ENCODE assay signal across 7 mouse cellular contexts in genomic region chr2:26507481-26507886, GRCm38 (mm10). TPM values are rescaled to one million over a fixed set of nuclear protein-coding genes. Genes with fewer than 3 reads are reported as not detected.
DNase-seq lines count a peak whose midpoint lies in the region; ATAC-seq and TF ChIP-seq lines count a peak whose summit lies in the region.

No protein-coding gene starts in this region.

- H3K4me3 ChIP-seq in ES-E14 (ENCODE audit: insufficient read depth in 1 of 2, low read depth in 1 of 2, low read length in 2 of 2, poor library complexity in 1 of 2, severe bottlenecking in 1 of 2), result no peak overlapping the region
- H3K4me3 ChIP-seq in forebrain, postnatal 0 days (ENCODE audit: low read depth, low read length), result no peak overlapping the region
- H3K4me3 ChIP-seq in hindbrain, embryonic 13.5 days, result no peak overlapping the region
- no peak overlapping the region for H3K4me3 ChIP-seq in liver, adult 2 months (ENCODE audit: insufficient read depth, low read depth, low read length)

- peak overlapping the region; percentile 54; the same call in 1 of the 2 replicates for H3K27ac ChIP-seq in ES-E14 (ENCODE audit: insufficient read depth, low read depth, low read length, poor library complexity, severe bottlenecking)
- H3K27ac ChIP-seq in forebrain, postnatal 0 days (ENCODE audit: low read depth, low read length), result peak overlapping the region; percentile 50
- H3K27ac ChIP-seq in hindbrain, embryonic 13.5 days, result peak overlapping the region; percentile 59
- peak overlapping the region; percentile 88 for H3K27ac ChIP-seq in liver, adult 2 months (replicated peaks; ENCODE audit: insufficient read depth, low read depth, low read length)

- no peak for TF ChIP-seq POLR2A in liver, adult 2 months (IDR thresholded peaks at IDR 0.05; ENCODE audit: extremely low read depth, insufficient read depth, low read length)

- WGBS in forebrain, postnatal 0 days, result 9% methylated on average over 7 of the region's 7 CpGs
- 6% methylated on average over 7 of the region's 7 CpGs for WGBS in hindbrain, embryonic 13.5 days
- WGBS in liver, adult 2 months, result 31% methylated on average over 7 of the region's 7 CpGs

- TF ChIP-seq CTCF in forebrain, postnatal 0 days (IDR thresholded peaks at IDR 0.05; ENCODE audit: low read depth), result no peak
- no peak for TF ChIP-seq CTCF in liver, adult 2 months (IDR thresholded peaks at IDR 0.05; ENCODE audit: low read depth, low read length)

- peaks cover 4 to 28% of the 10 kb centered on the region in 2 experiments; a peak in 3 of 4 replicates for H3K4me1 ChIP-seq in ES-E14 (ENCODE audit: control insufficient read depth in 2 of 2, insufficient read depth in 2 of 2, low read length in 2 of 2, poor library complexity in 1 of 2)
- 0 out of 2 replicates have a peak, but pooled peaks cover 4% of the 10 kb centered on the region for H3K4me1 ChIP-seq in forebrain, postnatal 0 days (ENCODE audit: insufficient read depth)
- peaks cover 49% of the 10 kb centered on the region for H3K4me1 ChIP-seq in hindbrain, embryonic 13.5 days (replicated peaks)
- H3K4me1 ChIP-seq in liver, adult 2 months (ENCODE audit: control insufficient read depth, insufficient read depth, low read length), result peaks cover 24% of the 10 kb centered on the region

- H3K79me2 ChIP-seq in liver, adult 2 months (ENCODE audit: control insufficient read depth, insufficient read depth, low read length), result 0 out of 2 replicates have a peak, but pooled peaks cover 2% of the 10 kb centered on the region

- in situ Hi-C loops in ES-E14 (cut with MboI; ENCODE audit: low sequenced_read_pairs in 2 of 2, unreplicated experiment in 2 of 2), result no loop called here

- peak overlapping the region; percentile 14; the same call in 1 of the 2 replicates for H3K9ac ChIP-seq in ES-E14 (ENCODE audit: insufficient read depth, low read depth, low read length, poor library complexity, severe bottlenecking)
- no peak overlapping the region for H3K9ac ChIP-seq in forebrain, postnatal 0 days
- no peak overlapping the region for H3K9ac ChIP-seq in hindbrain, embryonic 13.5 days
- peak overlapping the region; percentile 11; the same call in 1 of the 2 replicates for H3K9ac ChIP-seq in liver, adult 2 months (ENCODE audit: low read depth, low read length)

- no peaks in the 10 kb centered on the region for H3K36me3 ChIP-seq in ES-E14 (ENCODE audit: control insufficient read depth, insufficient read depth, low read length, poor library complexity, severe bottlenecking)
- no peaks in the 10 kb centered on the region for H3K36me3 ChIP-seq in forebrain, postnatal 0 days (ENCODE audit: insufficient read depth)
- H3K36me3 ChIP-seq in hindbrain, embryonic 13.5 days, result no peaks in the 10 kb centered on the region
- H3K36me3 ChIP-seq in liver, adult 2 months (ENCODE audit: control insufficient read depth, insufficient read depth, low read length), result no peaks in the 10 kb centered on the region

- DNase-seq in ES-E14 (ENCODE audit: low read depth, low spot score), result peak; percentile 83
- peak; percentile 83 for DNase-seq in adrenal gland, adult 8-10 months
- DNase-seq in forebrain, postnatal 0 days, result peak; percentile 64
- DNase-seq in liver, adult 2 months (ENCODE audit: extremely low read depth, low read depth, low spot score), result peak; percentile 72
- DNase-seq in naive thymus-derived CD4-positive, alpha-beta T cell, adult 2 months (ENCODE audit: low read depth), result peak; percentile 65
- peak; percentile 32 for DNase-seq in yolk sac, embryonic 10.5 days (ENCODE audit: low spot score)

- H3K4me2 ChIP-seq in forebrain, postnatal 0 days (ENCODE audit: low read depth), result no peak overlapping the region
- no peak overlapping the region for H3K4me2 ChIP-seq in hindbrain, embryonic 13.5 days

- H3K9me3 ChIP-seq in ES-E14 (ENCODE audit: control insufficient read depth, insufficient read depth, low read depth, low read length), result no peaks in the 10 kb centered on the region
- H3K9me3 ChIP-seq in forebrain, postnatal 0 days (ENCODE audit: low read length), result no peaks in the 10 kb centered on the region
- no peaks in the 10 kb centered on the region for H3K9me3 ChIP-seq in hindbrain, embryonic 13.5 days

- H3K27me3 ChIP-seq in forebrain, postnatal 0 days (ENCODE audit: insufficient read depth, low read length), result no peaks in the 10 kb centered on the region
- H3K27me3 ChIP-seq in hindbrain, embryonic 13.5 days, result peaks cover 33% of the 10 kb centered on the region
- H3K27me3 ChIP-seq in liver, adult 2 months (ENCODE audit: control insufficient read depth, insufficient read depth, low read length), result no peaks in the 10 kb centered on the region

- ATAC-seq in forebrain, postnatal 0 days, result no peak
- ATAC-seq in hindbrain, embryonic 13.5 days (ENCODE audit: low FRiP score), result 0 out of 2 replicates have a peak, but pooled peaks have one; percentile 23

TF ChIP-seq in ES-E14, 5 proteins besides CTCF, POLR2A, EP300 and RAD21:
- no peak for TF ChIP-seq ZC3H11A (IDR thresholded peaks at IDR 0.05; ENCODE audit: borderline replicate concordance, low read depth, low read length)
- TF ChIP-seq MAFK (IDR thresholded peaks at IDR 0.05; ENCODE audit: insufficient read depth, low read depth, low read length), result peak; percentile 76
TF ChIP-seq in ES-E14: peak in this region for 1.

RNA-seq across cellular contexts. Expression of gene Notch1, which starts 9.0 kb away (rescaled TPM):
- 34.9 and 77.8 TPM in 2 replicates for total RNA-seq in ES-E14 (2012; rRNA removed)
- 10 to 100 TPM; 23.7 to 32.6 (median 28.4) TPM for total RNA-seq in adrenal gland, adult 8-10 months (2022)
- total RNA-seq in forebrain, postnatal 0 days (2014; rRNA removed), result 23.8 and 38.7 TPM in 2 replicates
- 5.0 and 6.8 TPM in 2 replicates for polyA plus RNA-seq in forebrain, postnatal 0 days (2015; fragmentation: Nextera tagmentation; extraction: Ambion mirVana)
- 17.5 and 19.2 TPM in 2 replicates for polyA plus RNA-seq in hindbrain, embryonic 13.5 days (2015; fragmentation: Nextera tagmentation; extraction: Ambion mirVana)
- 6.2 and 13.8 TPM in 2 replicates for total RNA-seq in liver, adult 2 months (2014; rRNA removed)
- polyA plus RNA-seq in liver, adult 2 months (2012; rRNA removed), result 9.1 and 9.7 TPM in 2 replicates

Comparison
In these comparisons a context has a peak if more than half of its experiments do, and no peak if none do; other contexts are left out.
1. DNase-seq: peak in every context shown above with its lines; median percentile 83 in ES-E14; 83 in adrenal gland, adult 8-10 months; 72 in liver, adult 2 months; 65 in naive thymus-derived CD4-positive, alpha-beta T cell, adult 2 months; 64 in forebrain, postnatal 0 days; 32 in yolk sac, embryonic 10.5 days.
2. H3K9ac ChIP-seq: peak in ES-E14 (single experiment) and liver, adult 2 months (single experiment); none in forebrain, postnatal 0 days (single experiment) and hindbrain, embryonic 13.5 days (single experiment).
3. Peak in every context shown above with its lines, with median percentiles within 50 percentile points of each other: H3K27ac ChIP-seq.